Mouse (Mus musculus) liver, adult (tissue): ENCODE results near the gene Efcab11.

ENCODE experiments used
- GATA4 ChIP-seq: IDR thresholded peaks from 2 replicates; pipeline ENCODE4 v1.6.1; 2014; ENCODE audit warnings: mild to moderate bottlenecking, low read length; ENCODE audit not compliant: insufficient replicate concordance

Efcab11 gene

GRCm38 (mm10) chr12:99646556-99647354 lies 237.5 kb downstream of the Efcab11 start:
- no peak for TF ChIP-seq GATA4

GRCm38 (mm10) chr12:99645418-99645817 lies 238.8 kb downstream of the Efcab11 start:
- TF ChIP-seq GATA4: no peak

GRCm38 (mm10) chr12:99644966-99645365 lies 239.3 kb downstream of the Efcab11 start:
- TF ChIP-seq GATA4: no peak
